Mouse (Mus musculus) heart, embryonic 11.5 days (tissue): ENCODE measurements around the gene Mgst2. TPM values are rescaled to one million over a fixed set of nuclear protein-coding genes. Genes with fewer than 3 reads are reported as not detected.

Experiments used
- ATAC-seq: fragments of 200-750 bp; cut with Nextera tagmentation; replicated peaks from 2 replicates; pipeline ENCODE4 v1.8.0; 2017; ENCODE audit warnings: moderate library complexity; ENCODE audit not compliant: insufficient number of reproducible peaks, low FRiP score, low TSS enrichment
- H3K27ac ChIP-seq: fragments of 300-500 bp; sonication (generic); 2 replicates; pipeline ENCODE4 v1.5.1; 2014; ENCODE audit warnings: mild to moderate bottlenecking, low read depth, low read length
- H3K27me3 ChIP-seq: fragments of 300-500 bp; sonication (generic); 2 replicates; pipeline ENCODE4 v1.6.1; 2014; ENCODE audit warnings: mild to moderate bottlenecking, low read length, mixed read lengths; ENCODE audit not compliant: control insufficient read depth, insufficient read depth
- H3K36me3 ChIP-seq: fragments of 300-500 bp; sonication (generic); 2 replicates; pipeline ENCODE4 v1.6.1; 2014; ENCODE audit warnings: mild to moderate bottlenecking, low read length, moderate library complexity, mixed read lengths; ENCODE audit not compliant: control insufficient read depth, insufficient read depth
- H3K4me1 ChIP-seq: fragments of 300-500 bp; sonication (generic); 2 replicates; pipeline ENCODE4 v1.6.1; 2014; ENCODE audit warnings: low read length; ENCODE audit not compliant: control insufficient read depth, insufficient read depth
- H3K4me2 ChIP-seq: fragments of 300-500 bp; sonication (generic); 2 replicates; pipeline ENCODE4 v1.6.1; 2014; ENCODE audit warnings: mild to moderate bottlenecking, moderate library complexity
- H3K4me3 ChIP-seq: fragments of 300-500 bp; sonication (generic); 2 replicates; pipeline ENCODE4 v1.5.1; 2014; ENCODE audit warnings: low read depth, low read length
- H3K9ac ChIP-seq: fragments of 300-500 bp; sonication (generic); 2 replicates; pipeline ENCODE4 v1.6.1; 2014; ENCODE audit warnings: mild to moderate bottlenecking, low read depth, low read length, moderate library complexity
- H3K9me3 ChIP-seq: fragments of 300-500 bp; sonication (generic); replicated peaks from 2 replicates; pipeline ENCODE4 v1.6.1; 2016; ENCODE audit warnings: low read length; ENCODE audit not compliant: control insufficient read depth
- WGBS: fragments of 180-500 bp; shearing (Covaris S2); extraction: QIAGEN DNeasy Blood & Tissue Kit; methylation state at CpG from one replicate; pipeline ENCODE4 v1.1.7; 2014; ENCODE audit not compliant: insufficient replicate concordance; 5-methylcytosine and 5-hydroxymethylcytosine counted together
- polyA plus RNA-seq: library from polyadenylated mRNA; unstranded; fragments of >200 nt; fragmentation: Nextera tagmentation; extraction: Ambion mirVana; gene quantifications from 2 replicates; pipeline ENCODE4 v1.2.1, GENCODE M21; 2014

Gene Mgst2
- polyA plus RNA-seq, 1 experiment from 2014 or later, result 1.6 TPM

- H3K9ac ChIP-seq, result no peak overlapping the region
- no peaks in the 10 kb centered on the region for H3K27me3 ChIP-seq
- WGBS, result 85% methylated on average over 3 of the region's 3 CpGs
- H3K4me1 ChIP-seq, result peaks cover 13% of the 10 kb centered on the region
- ATAC-seq, result no peak
- H3K36me3 ChIP-seq, result no peaks in the 10 kb centered on the region
- no peak overlapping the region for H3K4me3 ChIP-seq
- no peak overlapping the region for H3K4me2 ChIP-seq
- no peak overlapping the region for H3K27ac ChIP-seq
- no peaks in the 10 kb centered on the region for H3K9me3 ChIP-seq
These were observed 689 bp downstream of the Mgst2 start for GRCm38 (mm10) chr3:51660821-51661276.

- ATAC-seq, result no peak
- WGBS, result 44% methylated on average over 5 of the region's 5 CpGs
- Histone ChIP-seq H3K4me1 (peaks cover 12% of the 10 kb centered on the region), H3K27ac (no peak overlapping the region), H3K9me3 (no peaks in the 10 kb centered on the region), H3K4me3 (no peak overlapping the region), H3K27me3 (no peaks in the 10 kb centered on the region), H3K36me3 (no peaks in the 10 kb centered on the region), H3K9ac (no peak overlapping the region), H3K4me2 (no peak overlapping the region)
These were observed 1.2 kb downstream of the Mgst2 start for GRCm38 (mm10) chr3:51661376-51661775.

- H3K9ac ChIP-seq, result no peak overlapping the region
These were observed 1.9 kb downstream of the Mgst2 start for GRCm38 (mm10) chr3:51661880-51662550.

GRCm38 (mm10) chr3:51662557-51662956, 2.4 kb downstream of the Mgst2 start:
- Histone ChIP-seq H3K9me3 (no peaks in the 10 kb centered on the region), H3K4me2 (no peak overlapping the region), H3K9ac (no peak overlapping the region), H3K36me3 (no peaks in the 10 kb centered on the region), H3K4me1 (peaks cover 12% of the 10 kb centered on the region), H3K27ac (no peak overlapping the region), H3K27me3 (no peaks in the 10 kb centered on the region), H3K4me3 (no peak overlapping the region)
- 32% methylated on average over 6 of the region's 6 CpGs for WGBS
- ATAC-seq, result no peak

More at GRCm38 (mm10) chr3:51661880-51662550, 1.9 kb downstream of the Mgst2 start:
- Histone ChIP-seq H3K27ac (no peak overlapping the region), H3K4me2 (no peak overlapping the region), H3K4me1 (peaks cover 12% of the 10 kb centered on the region), H3K4me3 (no peak overlapping the region), H3K36me3 (no peaks in the 10 kb centered on the region), H3K9me3 (no peaks in the 10 kb centered on the region), H3K27me3 (no peaks in the 10 kb centered on the region)
- no peak for ATAC-seq
- 66% methylated on average over 11 of the region's 11 CpGs for WGBS

- Histone ChIP-seq H3K9me3 (no peaks in the 10 kb centered on the region), H3K4me2 (no peak overlapping the region), H3K4me1 (peaks cover 11% of the 10 kb centered on the region), H3K4me3 (no peak overlapping the region), H3K9ac (no peak overlapping the region), H3K36me3 (no peaks in the 10 kb centered on the region), H3K27ac (no peak overlapping the region), H3K27me3 (no peaks in the 10 kb centered on the region)
- no peak for ATAC-seq
- 35% methylated on average over 2 of the region's 2 CpGs for WGBS
These were observed 8.4 kb downstream of the Mgst2 start for GRCm38 (mm10) chr3:51668607-51669006.

GRCm38 (mm10) chr3:51670414-51671070, 10.4 kb downstream of the Mgst2 start:
- peaks cover 12% of the 10 kb centered on the region for H3K4me1 ChIP-seq
- 66% methylated on average over 5 of the region's 5 CpGs for WGBS
- ATAC-seq, result no peak
- H3K9ac ChIP-seq, result no peak overlapping the region
- peak overlapping the region; percentile 29 for H3K27ac ChIP-seq
- H3K4me2 ChIP-seq, result no peak overlapping the region
- H3K36me3 ChIP-seq, result no peaks in the 10 kb centered on the region
- H3K4me3 ChIP-seq, result no peak overlapping the region
- H3K9me3 ChIP-seq, result no peaks in the 10 kb centered on the region
- no peaks in the 10 kb centered on the region for H3K27me3 ChIP-seq

GRCm38 (mm10) chr3:51671071-51671469, 10.9 kb downstream of the Mgst2 start:
- WGBS, result 89% methylated on average over 1 of the region's 1 CpGs
- Histone ChIP-seq H3K27me3 (no peaks in the 10 kb centered on the region), H3K4me3 (no peak overlapping the region), H3K4me1 (peaks cover 12% of the 10 kb centered on the region), H3K9ac (no peak overlapping the region), H3K27ac (no peak overlapping the region; the same call in 1 of the 2 replicates), H3K9me3 (no peaks in the 10 kb centered on the region), H3K36me3 (no peaks in the 10 kb centered on the region), H3K4me2 (no peak overlapping the region)
- no peak for ATAC-seq

GRCm38 (mm10) chr3:51672631-51673030, 12.5 kb downstream of the Mgst2 start:
- no peaks in the 10 kb centered on the region for H3K9me3 ChIP-seq
- H3K27ac ChIP-seq, result no peak overlapping the region

More at GRCm38 (mm10) chr3:51672631-51673030, 12.5 kb downstream of the Mgst2 start:
- H3K36me3 ChIP-seq, result no peaks in the 10 kb centered on the region
- H3K4me2 ChIP-seq, result no peak overlapping the region
- no peak overlapping the region for H3K4me3 ChIP-seq
- H3K4me1 ChIP-seq, result peaks cover 12% of the 10 kb centered on the region
- WGBS, result 23% methylated on average over 4 of the region's 4 CpGs
- no peak overlapping the region for H3K9ac ChIP-seq
- H3K27me3 ChIP-seq, result no peaks in the 10 kb centered on the region
- no peak for ATAC-seq
